Mouse (Mus musculus) forebrain, embryonic 15.5 days (tissue): ENCODE results near the gene Txnrd2. TPM values are rescaled to one million over a fixed set of nuclear protein-coding genes. Genes with fewer than 3 reads are reported as not detected.

Experiments used
- ATAC-seq: fragments of 200-750 bp; cut with Nextera tagmentation; replicated peaks from 2 replicates; pipeline ENCODE4 v1.8.0; 2017; ENCODE audit warnings: mild to moderate bottlenecking, moderate TSS enrichment, moderate library complexity
- H3K27ac ChIP-seq: fragments of 300-500 bp; sonication (generic); replicated peaks from 2 replicates; pipeline ENCODE4 v1.5.1; 2015; ENCODE audit warnings: mild to moderate bottlenecking, inconsistent platforms
- H3K27me3 ChIP-seq: fragments of 300-500 bp; sonication (generic); 2 replicates; pipeline ENCODE4 v1.6.1; 2015; ENCODE audit warnings: inconsistent platforms
- H3K36me3 ChIP-seq: fragments of 300-500 bp; sonication (generic); 2 replicates; pipeline ENCODE4 v1.6.1; 2015; ENCODE audit warnings: mild to moderate bottlenecking, inconsistent platforms
- H3K4me1 ChIP-seq: fragments of 300-500 bp; sonication (generic); 2 replicates; pipeline ENCODE4 v1.6.1; 2015; ENCODE audit warnings: inconsistent platforms
- H3K4me2 ChIP-seq: fragments of 300-500 bp; sonication (generic); replicated peaks from 2 replicates; pipeline ENCODE4 v1.6.1; 2015; ENCODE audit warnings: mild to moderate bottlenecking, inconsistent platforms
- H3K4me3 ChIP-seq: fragments of 300-500 bp; sonication (generic); 2 replicates; pipeline ENCODE4 v1.5.1; 2015; ENCODE audit warnings: mild to moderate bottlenecking, inconsistent platforms
- H3K9ac ChIP-seq: fragments of 300-500 bp; sonication (generic); replicated peaks from 2 replicates; pipeline ENCODE4 v1.6.1; 2015; ENCODE audit warnings: mild to moderate bottlenecking, inconsistent platforms
- H3K9me3 ChIP-seq: fragments of 300-500 bp; sonication (generic); 2 replicates; pipeline ENCODE4 v1.6.1; 2016; ENCODE audit warnings: inconsistent platforms
- WGBS: fragments of 180-500 bp; shearing (Covaris S2); methylation state at CpG from one replicate; pipeline ENCODE4 v1.1.7; 2015; ENCODE audit warnings: mixed read lengths; 5-methylcytosine and 5-hydroxymethylcytosine counted together
- polyA plus RNA-seq: library from polyadenylated mRNA; unstranded; fragments of >200 nt; fragmentation: Nextera tagmentation; extraction: Ambion mirVana; gene quantifications from 2 replicates; pipeline ENCODE4 v1.2.1, GENCODE M21; 2015

Txnrd2 gene
- polyA plus RNA-seq, result 24.2 and 26.3 TPM in 2 replicates

GRCm38 (mm10) chr16:18426215-18426791 lies at the start of gene Txnrd2:
Gene Txnrd2, plus strand, starts transcription at chr16:18426384.
- Histone ChIP-seq H3K4me1 (peaks cover 28% of the 10 kb centered on the region), H3K27me3 (no peaks in the 10 kb centered on the region), H3K9ac (peak within 1 kb of the TSS; percentile 89), H3K27ac (peak within 1 kb of the TSS; percentile 69), H3K9me3 (no peaks in the 10 kb centered on the region), H3K4me3 (peak within 1 kb of the TSS; percentile 84), H3K36me3 (peaks cover 12% of the 10 kb centered on the region; the same call in 1 of the 2 replicates), H3K4me2 (peak within 1 kb of the TSS; percentile 77)
- WGBS, result under 1% methylated on average over 52 of the region's 52 CpGs
- peak; percentile 77 for ATAC-seq

DNA sequence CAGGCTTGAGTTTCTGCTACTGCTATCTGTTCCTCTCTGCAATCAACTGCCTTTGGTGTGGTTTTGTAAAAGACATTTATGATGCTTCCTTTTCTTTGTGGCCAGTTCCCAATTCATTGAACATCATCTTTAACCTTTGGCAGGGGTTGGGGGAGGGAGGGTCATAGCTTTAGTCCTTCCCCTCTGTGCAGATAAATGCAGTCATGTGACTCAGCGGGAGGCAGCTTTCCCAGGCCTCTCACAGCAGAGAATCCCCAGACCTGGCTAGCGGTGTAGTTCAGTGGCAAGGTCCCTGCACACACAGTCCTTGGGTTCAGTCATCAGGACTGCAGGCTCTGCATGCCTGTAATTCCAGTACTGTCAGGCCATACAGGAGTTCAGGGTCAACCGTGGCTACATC lies 49.0 kb upstream of the Txnrd2 start:
- Histone ChIP-seq H3K27me3 (no peaks in the 10 kb centered on the region), H3K4me3 (no peak overlapping the region), H3K9me3 (no peaks in the 10 kb centered on the region), H3K27ac (no peak overlapping the region), H3K36me3 (no peaks in the 10 kb centered on the region), H3K9ac (no peak overlapping the region), H3K4me1 (peaks cover 42% of the 10 kb centered on the region), H3K4me2 (no peak overlapping the region)
- no peak for ATAC-seq
- 38% methylated on average over 3 of the region's 3 CpGs for WGBS

GRCm38 (mm10) chr16:18378489-18378888 lies 47.7 kb upstream of the Txnrd2 start:
- Histone ChIP-seq H3K4me1 (peaks cover 53% of the 10 kb centered on the region), H3K27me3 (no peaks in the 10 kb centered on the region), H3K9ac (no peak overlapping the region), H3K36me3 (no peaks in the 10 kb centered on the region), H3K4me3 (no peak overlapping the region), H3K9me3 (no peaks in the 10 kb centered on the region), H3K4me2 (no peak overlapping the region), H3K27ac (no peak overlapping the region)
- ATAC-seq, result no peak
- WGBS, result 59% methylated on average over 1 of the region's 1 CpGs

DNA sequence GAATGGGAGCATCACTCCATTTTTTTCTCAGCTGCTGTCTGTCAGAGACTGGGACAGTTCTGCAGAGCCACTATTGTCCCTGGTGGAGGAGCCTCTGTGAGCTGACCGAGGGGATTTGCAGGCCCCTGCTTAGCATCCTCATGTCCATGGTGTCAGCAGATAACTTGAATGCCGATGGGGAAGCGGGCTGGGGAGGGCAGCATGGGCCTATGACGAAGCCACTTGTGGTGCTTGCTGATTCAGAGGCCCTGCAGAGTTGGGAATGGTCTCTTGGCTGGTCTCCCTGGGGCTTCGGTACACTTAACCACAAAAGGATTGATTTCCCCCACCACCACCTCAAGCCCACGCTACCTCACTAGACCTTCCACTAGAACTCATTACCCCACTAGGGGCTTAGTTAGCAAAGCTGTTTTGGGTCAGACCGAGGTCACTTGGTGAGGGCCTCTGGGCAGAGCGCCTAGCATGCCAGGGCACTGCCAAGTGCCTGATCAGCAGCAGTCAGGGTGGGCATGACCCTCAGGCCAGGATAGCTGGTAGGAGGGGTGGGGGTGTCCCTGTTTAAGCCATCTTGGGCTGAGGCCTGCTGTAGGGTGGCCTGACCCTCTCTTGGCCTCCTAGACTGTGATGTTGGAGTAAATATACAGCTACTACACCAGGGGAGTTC lies 46.7 kb upstream of the Txnrd2 start:
- no peak overlapping the region for H3K4me2 ChIP-seq
- no peaks in the 10 kb centered on the region for H3K36me3 ChIP-seq
- no peak overlapping the region for H3K4me3 ChIP-seq
- H3K9me3 ChIP-seq, result no peaks in the 10 kb centered on the region
- no peak overlapping the region for H3K9ac ChIP-seq
- peak overlapping the region; percentile 81 for H3K27ac ChIP-seq
- peaks cover 63% of the 10 kb centered on the region for H3K4me1 ChIP-seq
- no peak; the same call in 1 of the 2 replicates for ATAC-seq
- H3K27me3 ChIP-seq, result no peaks in the 10 kb centered on the region
- WGBS, result 58% methylated on average over 8 of the region's 8 CpGs

DNA sequence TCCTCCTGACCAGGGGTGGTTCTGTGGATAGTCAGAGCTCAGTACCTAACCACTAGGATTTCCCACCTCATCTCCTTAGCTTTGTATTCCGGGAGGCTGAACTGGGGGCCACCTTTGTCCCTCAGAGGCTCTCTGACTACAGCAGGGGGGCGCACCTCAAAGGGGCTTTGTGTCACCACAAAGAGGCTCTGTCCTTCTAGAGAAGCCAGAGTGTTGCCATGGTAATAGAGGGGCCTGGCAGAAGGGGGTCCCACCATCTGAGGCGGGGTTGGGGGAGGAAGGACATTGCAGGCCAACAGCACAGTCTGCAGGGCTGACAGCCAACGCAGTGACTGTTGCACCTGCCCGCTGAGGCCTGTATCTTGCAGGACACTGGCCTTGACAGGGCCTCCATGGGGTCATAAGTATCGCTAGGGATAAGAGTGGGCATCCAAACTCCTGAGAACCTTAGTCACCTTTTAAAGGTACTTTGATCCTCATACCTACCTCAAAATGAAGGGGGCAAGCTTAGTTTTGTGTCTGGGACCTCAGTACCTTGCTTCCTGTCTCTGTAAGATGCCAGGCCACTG lies 45.6 kb upstream of the Txnrd2 start:
- no peak overlapping the region for H3K9ac ChIP-seq
- H3K4me3 ChIP-seq, result no peak overlapping the region
- H3K4me1 ChIP-seq, result peaks cover 65% of the 10 kb centered on the region
- WGBS, result 5% methylated on average over 6 of the region's 6 CpGs
- no peaks in the 10 kb centered on the region for H3K27me3 ChIP-seq
- H3K36me3 ChIP-seq, result no peaks in the 10 kb centered on the region
- peak; percentile 72 for ATAC-seq
- peak overlapping the region; percentile 81 for H3K27ac ChIP-seq
- no peaks in the 10 kb centered on the region for H3K9me3 ChIP-seq
- H3K4me2 ChIP-seq, result no peak overlapping the region

- WGBS, result 41% methylated on average over 6 of the region's 6 CpGs
- Histone ChIP-seq H3K4me2 (no peak overlapping the region), H3K9ac (no peak overlapping the region), H3K36me3 (no peaks in the 10 kb centered on the region), H3K9me3 (no peaks in the 10 kb centered on the region), H3K27me3 (no peaks in the 10 kb centered on the region), H3K27ac (peak overlapping the region; percentile 81), H3K4me3 (no peak overlapping the region), H3K4me1 (peaks cover 69% of the 10 kb centered on the region)
- peak; percentile 55 for ATAC-seq
Observed at GRCm38 (mm10) chr16:18381621-18382258, 44.4 kb upstream of the Txnrd2 start.

DNA sequence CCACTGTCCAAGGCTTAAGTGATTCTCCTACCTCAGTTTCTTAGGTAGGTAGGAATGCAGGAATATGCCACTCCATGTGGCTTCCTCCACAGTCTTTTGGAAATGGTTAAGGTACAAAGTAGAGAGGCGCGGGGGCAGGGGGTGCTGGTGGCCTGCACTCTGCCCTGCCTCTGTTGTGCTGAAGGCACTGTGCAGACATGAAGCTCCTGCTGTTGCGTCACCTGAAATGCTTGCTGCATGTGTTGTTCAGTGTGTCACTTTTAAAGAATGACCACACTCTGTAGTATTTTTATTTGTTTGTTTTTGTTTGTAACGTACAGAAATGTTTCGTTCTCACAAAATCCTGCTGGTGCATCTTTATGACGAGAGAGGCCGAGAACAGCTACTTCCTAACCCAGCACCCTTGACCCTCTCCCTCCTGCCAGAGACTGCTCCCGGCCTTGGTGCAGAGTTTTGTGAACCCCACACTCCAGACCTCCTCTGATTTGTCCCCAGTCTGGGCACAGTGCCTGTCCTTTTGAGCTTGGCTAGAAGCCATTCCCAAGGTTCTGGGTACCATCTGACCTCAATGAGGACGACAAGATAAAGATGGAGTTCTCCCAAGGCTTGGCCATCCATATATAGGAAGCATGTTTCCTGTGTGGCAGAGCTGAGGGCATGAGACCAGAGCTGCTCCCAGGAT lies 43.0 kb upstream of the Txnrd2 start:
- Histone ChIP-seq H3K4me2 (no peak overlapping the region), H3K9ac (no peak overlapping the region), H3K27me3 (no peaks in the 10 kb centered on the region), H3K4me3 (no peak overlapping the region), H3K9me3 (no peaks in the 10 kb centered on the region), H3K27ac (no peak overlapping the region), H3K36me3 (no peaks in the 10 kb centered on the region), H3K4me1 (peaks cover 80% of the 10 kb centered on the region)
- ATAC-seq, result no peak
- WGBS, result 75% methylated on average over 9 of the region's 9 CpGs

GRCm38 (mm10) chr16:18383756-18384155 lies 42.4 kb upstream of the Txnrd2 start:
- no peak overlapping the region for H3K27ac ChIP-seq
- no peak overlapping the region for H3K4me2 ChIP-seq
- H3K9me3 ChIP-seq, result no peaks in the 10 kb centered on the region
- no peak overlapping the region for H3K9ac ChIP-seq
- no peaks in the 10 kb centered on the region for H3K36me3 ChIP-seq
- H3K4me3 ChIP-seq, result no peak overlapping the region
- H3K4me1 ChIP-seq, result peaks cover 81% of the 10 kb centered on the region
- 14% methylated on average over 3 of the region's 3 CpGs for WGBS
- H3K27me3 ChIP-seq, result no peaks in the 10 kb centered on the region
- ATAC-seq, result no peak

GRCm38 (mm10) chr16:18384211-18384610 lies 42.0 kb upstream of the Txnrd2 start:
- H3K4me1 ChIP-seq, result peaks cover 77% of the 10 kb centered on the region
- H3K9ac ChIP-seq, result no peak overlapping the region
- no peaks in the 10 kb centered on the region for H3K27me3 ChIP-seq
- no peaks in the 10 kb centered on the region for H3K36me3 ChIP-seq
- no peak overlapping the region for H3K4me3 ChIP-seq
- H3K4me2 ChIP-seq, result no peak overlapping the region
- no peaks in the 10 kb centered on the region for H3K9me3 ChIP-seq
- WGBS, result 42% methylated on average over 7 of the region's 7 CpGs
- ATAC-seq, result no peak
- H3K27ac ChIP-seq, result 0 out of 2 replicates have a peak overlapping the region, but pooled peaks have one; percentile 0

DNA sequence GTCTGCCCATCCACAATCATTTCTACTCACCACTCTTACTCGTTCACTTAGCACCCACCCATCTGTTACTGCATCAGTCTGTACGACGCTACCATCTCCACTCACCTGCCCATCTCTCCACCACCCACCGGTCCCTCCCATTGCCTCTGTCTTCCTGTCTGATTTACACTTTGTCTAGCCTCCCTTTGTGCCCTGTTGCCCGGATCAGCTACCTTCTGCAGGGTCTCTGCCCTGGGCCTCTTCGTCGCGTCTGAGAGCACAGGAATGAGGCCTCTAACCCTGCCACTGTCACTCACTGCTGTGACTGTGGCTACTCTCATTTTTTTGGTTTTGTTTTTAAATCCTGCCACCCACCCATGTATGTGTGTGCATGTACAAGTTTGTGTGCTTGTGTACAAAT lies 41.5 kb upstream of the Txnrd2 start:
- no peak for ATAC-seq
- Histone ChIP-seq H3K27ac (0 out of 2 replicates have a peak overlapping the region, but pooled peaks have one; percentile 0), H3K4me3 (no peak overlapping the region), H3K4me1 (peaks cover 73% of the 10 kb centered on the region), H3K36me3 (no peaks in the 10 kb centered on the region), H3K4me2 (no peak overlapping the region), H3K9me3 (no peaks in the 10 kb centered on the region), H3K27me3 (no peaks in the 10 kb centered on the region), H3K9ac (no peak overlapping the region)
- 55% methylated on average over 8 of the region's 8 CpGs for WGBS

- Histone ChIP-seq H3K4me1 (peaks cover 65% of the 10 kb centered on the region), H3K36me3 (no peaks in the 10 kb centered on the region), H3K4me2 (no peak overlapping the region), H3K4me3 (no peak overlapping the region), H3K27me3 (no peaks in the 10 kb centered on the region), H3K9ac (no peak overlapping the region), H3K9me3 (no peaks in the 10 kb centered on the region), H3K27ac (no peak overlapping the region)
- 71% methylated on average over 5 of the region's 5 CpGs for WGBS
- ATAC-seq, result no peak
Observed at GRCm38 (mm10) chr16:18385411-18385810, 40.8 kb upstream of the Txnrd2 start.

DNA sequence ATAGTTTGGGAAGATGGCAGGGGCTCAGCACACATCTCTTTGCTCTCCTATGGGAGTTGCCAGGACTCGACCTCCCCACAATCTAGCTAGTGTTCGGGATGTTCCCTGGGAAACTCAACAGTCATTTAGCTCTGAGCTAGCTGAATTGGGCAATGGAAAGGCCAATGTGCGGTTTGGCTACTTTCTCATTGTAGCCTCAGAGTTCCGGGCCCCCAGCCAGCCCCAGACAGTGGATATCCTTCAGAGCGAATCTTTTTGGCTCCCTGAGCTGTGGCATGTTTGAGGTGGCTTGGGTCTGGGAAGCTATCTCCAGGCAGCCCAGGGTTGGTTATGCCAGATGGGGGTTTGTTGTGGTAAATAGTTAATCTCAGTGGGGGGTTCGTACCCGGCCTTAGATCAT lies 39.7 kb upstream of the Txnrd2 start:
- Histone ChIP-seq H3K27ac (no peak overlapping the region; the same call in 1 of the 2 replicates), H3K27me3 (no peaks in the 10 kb centered on the region), H3K9ac (no peak overlapping the region), H3K36me3 (no peaks in the 10 kb centered on the region), H3K4me2 (no peak overlapping the region), H3K9me3 (no peaks in the 10 kb centered on the region), H3K4me1 (peaks cover 55% of the 10 kb centered on the region), H3K4me3 (no peak overlapping the region)
- no peak for ATAC-seq
- 66% methylated on average over 7 of the region's 7 CpGs for WGBS
